Mouse (Mus musculus): ENCODE data around the gene Wnt7b.

GRCm38 (mm10) chr15:85598443-85598842 is 16.2 kb upstream of the Wnt7b start:
- TF ChIP-seq CTCF (IDR thresholded peaks at IDR 0.05; ENCODE audit: low read depth, low read length) (no peak), POLR2A (IDR thresholded peaks at IDR 0.05; ENCODE audit: borderline replicate concordance, low read depth, low read length) (no peak)
